Mouse (Mus musculus): ENCODE measurements around the gene Jam2. TPM values are rescaled to one million over a fixed set of nuclear protein-coding genes. Genes with fewer than 3 reads are reported as not detected.

The Jam2 gene
- polyA plus RNA-seq, 1 experiment from 2014 or later, result 52.6 TPM

DNA sequence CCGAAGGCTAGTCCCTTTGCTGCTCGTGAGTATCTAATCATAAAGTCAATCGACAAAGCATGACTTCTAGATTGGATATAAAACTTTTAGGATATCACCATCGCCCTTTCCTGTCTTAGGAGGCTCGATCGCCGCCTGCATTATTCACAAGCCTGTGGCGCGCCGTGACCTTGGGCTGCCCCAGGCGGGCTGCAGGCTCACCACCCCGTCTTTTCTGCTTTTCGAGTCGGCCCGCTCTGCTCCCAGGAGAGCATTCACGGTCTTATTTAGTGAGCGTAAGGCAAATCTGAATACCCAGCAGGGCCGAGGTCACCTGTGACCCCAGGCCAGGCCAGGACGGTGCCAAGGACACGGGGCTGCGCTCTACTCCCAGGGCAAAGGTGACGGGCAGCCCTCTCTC, 60.4 kb downstream of the Jam2 start:
- DNase-seq (ENCODE audit: low spot score), result no peak
- Histone ChIP-seq H3K27ac (peak overlapping the region; percentile 98), H3K27me3 (ENCODE audit: insufficient read depth, poor library complexity, severe bottlenecking) (no peaks in the 10 kb centered on the region), H3K9me3 (no peaks in the 10 kb centered on the region), H3K36me3 (peaks cover 49% of the 10 kb centered on the region), H3K4me3 (peak overlapping the region; percentile 94), H3K4me1 (replicated peaks) (peaks cover 24% of the 10 kb centered on the region)
- 1% methylated on average over 22 of the region's 22 CpGs for WGBS

DNA sequence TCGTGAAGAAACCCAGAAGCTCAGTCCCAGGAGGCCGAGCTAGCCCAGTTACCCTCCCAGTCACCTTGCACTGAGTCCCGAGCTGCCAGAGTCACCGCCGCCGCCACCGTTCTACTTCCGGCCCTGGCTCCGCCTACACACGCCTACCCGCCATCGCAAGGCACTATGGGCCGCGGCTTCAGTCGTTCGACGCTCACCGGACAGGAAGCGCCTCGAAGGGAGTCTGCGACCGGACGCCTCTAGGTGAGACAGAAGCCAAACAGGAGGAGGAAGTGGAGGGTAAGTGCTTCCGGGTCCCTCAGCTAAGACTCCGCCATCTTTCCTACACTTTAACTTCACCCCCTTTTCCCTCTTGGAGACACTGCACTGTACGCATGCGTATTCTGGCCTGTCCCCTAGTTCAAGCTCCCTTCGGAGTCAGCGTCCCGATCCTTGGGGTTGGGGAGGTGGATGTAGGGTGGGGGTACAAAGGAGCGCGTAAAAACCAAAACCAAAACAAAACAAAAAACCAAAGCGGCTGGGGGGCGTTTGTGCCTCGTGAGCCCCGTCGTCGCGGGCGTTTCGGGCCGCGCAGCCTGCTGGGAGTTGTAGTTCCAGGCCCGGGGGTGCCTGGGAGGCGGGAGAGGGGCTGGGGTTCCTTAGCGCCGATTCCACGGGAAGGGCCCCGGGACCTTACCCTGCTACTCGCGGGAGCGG, 61.0 kb downstream of the Jam2 start, which contains the start of gene Gabpa:
Gabpa (plus strand) TSS at position 181 of the 696 bp plus-strand sequence.
- Histone ChIP-seq H3K9me3 (no peaks in the 10 kb centered on the region), H3K4me1 (replicated peaks) (peaks cover 24% of the 10 kb centered on the region), H3K27me3 (ENCODE audit: insufficient read depth, poor library complexity, severe bottlenecking) (no peaks in the 10 kb centered on the region), H3K27ac (peak within 1 kb of the TSS; percentile 98), H3K36me3 (peaks cover 48% of the 10 kb centered on the region), H3K4me3 (peak within 1 kb of the TSS; percentile 94)
- peak; percentile 92 for DNase-seq (ENCODE audit: low spot score)
- WGBS, result under 1% methylated on average over 52 of the region's 52 CpGs

DNA sequence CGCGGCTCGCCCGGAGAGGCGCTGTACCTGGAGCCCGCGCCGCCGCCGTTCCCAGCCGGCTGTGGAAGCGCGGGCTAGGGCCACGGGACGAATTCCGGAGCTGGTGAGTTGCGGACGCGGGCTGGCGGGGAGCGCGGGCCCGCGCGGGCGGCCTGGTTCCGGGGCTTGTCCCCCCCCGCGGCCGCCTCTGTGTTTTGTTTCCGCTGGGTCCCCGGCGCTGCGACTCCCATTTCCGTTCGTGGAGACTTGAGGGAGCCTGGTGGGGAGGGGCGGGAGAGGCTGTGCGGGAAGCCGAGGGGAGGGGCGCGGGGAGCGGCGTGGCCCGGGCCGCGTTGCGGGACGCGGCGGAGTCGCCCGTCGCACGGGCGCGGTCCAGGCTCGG, 61.5 kb downstream of the Jam2 start, which contains the start of gene Atp5j:
Atp5j (minus strand) TSS at position 185 of the 382 bp plus-strand sequence.
- H3K4me1 ChIP-seq (replicated peaks), result peaks cover 24% of the 10 kb centered on the region
- WGBS, result under 1% methylated on average over 57 of the region's 57 CpGs

DNA sequence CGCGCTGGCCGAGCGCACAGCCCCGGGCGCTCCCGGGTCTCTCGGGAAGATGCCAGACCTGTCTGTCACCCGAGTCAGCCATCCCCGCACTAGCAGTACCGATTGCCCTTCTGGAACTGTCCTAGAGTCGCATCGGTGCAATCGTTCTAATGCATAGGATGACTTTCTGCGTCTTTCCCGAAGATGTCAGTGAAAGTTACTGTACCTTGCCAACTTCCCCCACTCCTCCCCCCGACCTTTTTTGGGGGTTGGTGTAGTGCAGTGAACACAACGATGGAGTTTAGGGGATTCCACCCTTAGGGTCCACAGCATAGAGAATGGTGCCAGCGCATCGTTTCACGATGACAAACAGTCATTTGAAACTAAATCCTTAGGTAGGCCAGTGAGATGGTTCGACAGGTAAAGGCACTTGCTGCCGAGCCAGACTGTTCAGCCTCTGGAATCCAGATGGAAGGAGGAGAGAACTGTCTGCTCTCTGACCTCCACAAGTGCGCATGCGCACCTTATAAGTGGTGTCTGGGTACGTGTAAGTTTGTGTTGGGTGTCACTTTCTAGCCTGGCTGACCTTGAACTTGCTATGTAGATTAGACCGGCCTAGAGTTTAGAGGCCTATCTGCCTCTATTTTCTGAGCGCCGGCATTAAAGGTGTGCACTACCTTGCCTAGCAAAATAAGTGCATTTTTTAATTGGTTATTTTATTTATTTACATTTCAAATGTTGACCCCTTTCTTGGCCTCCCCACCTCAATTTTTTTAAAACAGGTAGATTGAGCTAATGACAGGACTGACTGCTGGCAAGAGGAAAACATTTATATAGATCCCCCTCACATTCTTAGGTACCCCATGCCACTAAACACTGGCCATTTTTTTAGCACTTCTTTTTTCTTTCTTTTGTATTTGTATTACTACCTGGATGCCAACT, 62.2 kb downstream of the Jam2 start:
- WGBS, result 8% methylated on average over 29 of the region's 29 CpGs
- H3K4me1 ChIP-seq (replicated peaks), result peaks cover 24% of the 10 kb centered on the region
- H3K9me3 ChIP-seq, result no peaks in the 10 kb centered on the region
- peak; percentile 48 for DNase-seq (ENCODE audit: low spot score)
- peak overlapping the region; percentile 98 for H3K27ac ChIP-seq
- peaks cover 48% of the 10 kb centered on the region for H3K36me3 ChIP-seq
- peak overlapping the region; percentile 94 for H3K4me3 ChIP-seq
- no peaks in the 10 kb centered on the region for H3K27me3 ChIP-seq (ENCODE audit: insufficient read depth, poor library complexity, severe bottlenecking)

More for the DNA sequence above, 61.5 kb downstream of the Jam2 start, which contains the start of gene Atp5j:
- Histone ChIP-seq H3K4me3 (peak within 1 kb of the TSS; percentile 94), H3K36me3 (peaks cover 48% of the 10 kb centered on the region), H3K9me3 (no peaks in the 10 kb centered on the region), H3K27ac (peak within 1 kb of the TSS; percentile 98), H3K27me3 (ENCODE audit: insufficient read depth, poor library complexity, severe bottlenecking) (no peaks in the 10 kb centered on the region)
- DNase-seq (ENCODE audit: low spot score), result peak; percentile 80

GRCm38 (mm10) chr16:84838576-84838975, 64.7 kb downstream of the Jam2 start:
- H3K27me3 ChIP-seq (ENCODE audit: insufficient read depth, poor library complexity, severe bottlenecking), result no peaks in the 10 kb centered on the region
- WGBS, result 86% methylated on average over 2 of the region's 2 CpGs
- H3K36me3 ChIP-seq, result peaks cover 50% of the 10 kb centered on the region

GRCm38 (mm10) chr16:84853492-84853891, 79.6 kb downstream of the Jam2 start:
- H3K27me3 ChIP-seq (ENCODE audit: insufficient read depth, poor library complexity, severe bottlenecking), result no peaks in the 10 kb centered on the region
- no peak overlapping the region for H3K27ac ChIP-seq
- no peaks in the 10 kb centered on the region for H3K9me3 ChIP-seq
- no peak for DNase-seq (ENCODE audit: low spot score)
- peaks cover 97% of the 10 kb centered on the region for H3K36me3 ChIP-seq
- H3K4me1 ChIP-seq (replicated peaks), result no peaks in the 10 kb centered on the region
- 95% methylated on average over 6 of the region's 6 CpGs for whole genome bisulfite sequencing
- H3K4me3 ChIP-seq, result no peak overlapping the region

More at GRCm38 (mm10) chr16:84838576-84838975, 64.7 kb downstream of the Jam2 start:
- no peak for DNase-seq (ENCODE audit: low spot score)
- H3K9me3 ChIP-seq, result no peaks in the 10 kb centered on the region
- peaks cover 23% of the 10 kb centered on the region for H3K4me1 ChIP-seq (replicated peaks)
- no peak overlapping the region for H3K4me3 ChIP-seq
- no peak overlapping the region for H3K27ac ChIP-seq

DNA sequence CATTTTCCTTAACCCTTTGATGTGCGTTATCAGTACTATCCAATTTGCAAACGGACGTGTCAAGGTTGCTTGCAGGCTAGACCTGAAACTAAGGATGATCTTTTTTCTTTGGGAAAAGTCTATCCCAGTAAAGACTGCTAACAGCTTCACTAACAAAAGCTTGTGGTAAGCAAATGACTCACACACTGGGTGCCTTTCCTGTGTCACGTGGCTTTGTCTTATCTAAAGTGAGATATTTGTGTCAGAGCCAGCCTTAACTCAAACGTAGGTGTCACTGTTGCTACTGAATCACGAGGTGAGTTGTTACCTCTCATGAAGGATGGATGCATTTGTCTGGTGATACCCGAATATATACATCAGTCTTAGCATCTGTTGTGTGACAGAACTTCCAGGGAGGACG, 90.7 kb downstream of the Jam2 start:
- no peaks in the 10 kb centered on the region for H3K27me3 ChIP-seq (ENCODE audit: insufficient read depth, poor library complexity, severe bottlenecking)
- no peak for DNase-seq (ENCODE audit: low spot score)
- H3K36me3 ChIP-seq, result peaks cover 52% of the 10 kb centered on the region
- H3K27ac ChIP-seq, result no peak overlapping the region
- no peaks in the 10 kb centered on the region for H3K4me1 ChIP-seq (replicated peaks)
- no peaks in the 10 kb centered on the region for H3K9me3 ChIP-seq
- H3K4me3 ChIP-seq, result no peak overlapping the region
- 89% methylated on average over 8 of the region's 8 CpGs for WGBS

DNA sequence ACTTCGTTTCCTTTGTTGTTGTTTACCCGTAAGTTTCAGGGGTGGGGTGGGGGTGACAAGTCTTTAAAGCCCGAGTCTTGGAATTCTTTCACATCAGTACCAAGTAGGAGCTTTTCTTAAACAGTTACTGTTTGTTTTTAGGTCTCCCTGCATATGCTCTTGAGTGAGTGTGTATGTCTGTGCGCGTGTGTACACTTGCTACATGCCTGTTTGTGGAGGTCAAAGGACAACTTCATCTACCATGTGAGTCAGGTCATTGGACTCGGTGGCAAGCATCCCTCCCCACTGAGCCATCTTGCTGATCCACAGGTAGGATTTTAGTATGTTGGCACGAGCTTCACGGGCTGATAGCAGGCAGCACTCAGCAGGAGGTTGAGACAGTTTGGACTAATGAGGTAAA, 99.9 kb downstream of the Jam2 start:
- DNase-seq (ENCODE audit: low spot score), result no peak
- Histone ChIP-seq H3K27ac (no peak overlapping the region), H3K36me3 (no peaks in the 10 kb centered on the region), H3K27me3 (ENCODE audit: insufficient read depth, poor library complexity, severe bottlenecking) (no peaks in the 10 kb centered on the region), H3K9me3 (no peaks in the 10 kb centered on the region), H3K4me1 (replicated peaks) (0 out of 2 replicates have a peak, but pooled peaks cover 4% of the 10 kb centered on the region), H3K4me3 (no peak overlapping the region)
- 82% methylated on average over 8 of the region's 8 CpGs for WGBS

DNA sequence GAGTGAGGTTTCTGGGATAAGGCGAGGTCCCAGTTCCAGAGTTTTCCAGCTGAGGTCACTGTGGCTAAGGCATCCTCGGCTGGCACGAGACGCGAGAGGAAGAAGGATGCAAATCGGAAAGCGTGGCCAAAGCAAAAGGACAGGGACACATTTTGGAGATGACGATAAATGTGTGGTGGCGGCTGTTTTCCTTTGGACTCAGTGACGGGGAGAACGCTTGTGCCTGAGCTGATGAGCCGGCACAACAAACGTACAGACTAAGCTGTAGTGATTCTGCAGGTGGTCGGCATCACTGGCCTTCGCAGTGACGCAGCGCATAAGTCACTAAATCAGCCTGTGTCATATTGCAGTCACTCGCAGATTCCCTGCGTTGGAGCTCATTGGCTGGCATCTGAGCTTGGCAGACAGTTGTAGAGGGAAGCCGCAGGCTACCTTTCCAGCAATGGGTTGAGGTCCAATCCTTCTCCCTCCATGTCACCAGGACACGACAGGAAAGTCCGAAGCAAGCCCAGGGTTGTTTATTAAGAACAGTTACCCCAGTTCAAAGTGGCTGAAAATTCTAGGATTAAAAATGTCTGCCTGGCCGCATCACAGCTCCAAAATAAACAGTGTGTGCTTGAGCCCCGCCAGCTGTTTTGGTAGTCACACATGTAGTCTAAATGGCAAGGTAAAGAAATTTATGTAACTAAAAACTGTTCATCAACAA, 101.2 kb downstream of the Jam2 start:
- 82% methylated on average over 24 of the region's 24 CpGs for WGBS
- no peak for DNase-seq (ENCODE audit: low spot score)
- Histone ChIP-seq H3K9me3 (no peaks in the 10 kb centered on the region), H3K27me3 (ENCODE audit: insufficient read depth, poor library complexity, severe bottlenecking) (no peaks in the 10 kb centered on the region), H3K27ac (no peak overlapping the region), H3K4me1 (replicated peaks) (0 out of 2 replicates have a peak, but pooled peaks cover 4% of the 10 kb centered on the region), H3K36me3 (no peaks in the 10 kb centered on the region), H3K4me3 (no peak overlapping the region)

Other genes starting within 250 kb of the Jam2 start
- gene Mrpl39, start 38.4 kb upstream of the Jam2 start, polyA plus RNA-seq (2016; fragmentation: Nextera tagmentation; extraction: Ambion mirVana), result 50.3 and 54.4 TPM in 2 replicates
- gene Gabpa, start 60.8 kb downstream of the Jam2 start, polyA plus RNA-seq (2016; fragmentation: Nextera tagmentation; extraction: Ambion mirVana), result 28.5 and 35.1 TPM in 2 replicates
- gene Atp5j, start 61.5 kb downstream of the Jam2 start, polyA plus RNA-seq (2016; fragmentation: Nextera tagmentation; extraction: Ambion mirVana), result 802 and 846 TPM in 2 replicates